Comparison of ENCODE assay signal across 8 mouse cellular contexts in the genomic region with DNA sequence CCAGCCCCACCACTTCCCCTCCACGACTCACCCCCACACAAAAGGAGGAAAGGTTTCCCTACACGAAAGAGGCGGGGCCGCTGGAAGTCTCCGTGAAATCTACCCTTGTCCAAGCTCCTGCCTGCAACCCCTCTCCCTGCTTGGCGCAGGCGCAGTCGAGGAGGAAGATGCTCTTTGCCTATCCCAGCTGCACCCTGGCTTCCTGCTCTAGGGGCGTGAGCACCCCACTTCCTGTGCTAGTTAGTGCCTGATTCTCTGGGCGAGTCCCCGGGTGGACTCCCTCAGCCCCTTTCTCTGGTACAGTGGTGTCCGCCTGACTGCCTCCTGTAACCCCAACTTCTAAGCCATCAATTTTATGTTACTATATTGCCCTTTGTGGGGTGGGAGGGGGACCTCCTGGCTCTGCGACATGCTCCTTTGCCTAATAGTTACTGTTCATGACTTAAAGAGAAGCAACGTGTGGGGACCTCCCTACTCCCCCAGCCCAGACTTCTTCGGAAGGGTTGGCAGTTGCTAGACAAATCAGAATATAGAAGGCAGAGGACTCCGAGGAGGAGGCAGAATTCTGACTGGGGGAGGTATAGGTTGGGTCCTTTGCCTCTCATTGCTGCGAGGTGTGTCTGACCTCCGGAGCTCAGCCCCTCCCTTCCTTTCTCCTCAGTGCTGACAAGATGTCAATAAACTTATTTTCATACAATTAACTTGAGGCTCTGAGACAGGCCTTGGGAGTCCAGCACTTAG. TPM values are rescaled to one million over a fixed set of nuclear protein-coding genes. Genes with fewer than 3 reads are reported as not detected.
DNase-seq lines count a peak whose midpoint lies in the region; ATAC-seq lines count a peak whose summit lies in the region.

No protein-coding gene starts in this region.

- intact Hi-C loops in left cerebral cortex, postnatal 10 days (cut with DNase I): no loop called here
- intact Hi-C loops in left cerebral cortex, postnatal 36 days (cut with DNase I): loop anchor here (5.0 kb wide), 1 partner anchor 109 kb away; no protein-coding TSS in a partner anchor

- H3K4me2 ChIP-seq in heart, embryonic 13.5 days: peak overlapping the region; percentile 98
- peak overlapping the region; percentile 64 for H3K4me2 ChIP-seq in kidney, embryonic 15.5 days

- no peak for ATAC-seq in heart, embryonic 13.5 days (ENCODE audit: extremely low read depth, insufficient number of reproducible peaks, low FRiP score, low TSS enrichment)
- 0 out of 2 replicates have a peak, but pooled peaks have one; percentile 10 for ATAC-seq in kidney, embryonic 15.5 days (replicated peaks; ENCODE audit: low FRiP score)

- H3K9me3 ChIP-seq in heart, embryonic 13.5 days: no peaks in the 10 kb centered on the region
- no peaks in the 10 kb centered on the region for H3K9me3 ChIP-seq in kidney, embryonic 15.5 days (replicated peaks)

- H3K4me1 ChIP-seq in heart, embryonic 13.5 days: peaks cover 55% of the 10 kb centered on the region
- H3K4me1 ChIP-seq in kidney, embryonic 15.5 days: peaks cover 53% of the 10 kb centered on the region

- H3K9ac ChIP-seq in heart, embryonic 13.5 days: peak overlapping the region; percentile 85
- peak overlapping the region; percentile 42 for H3K9ac ChIP-seq in kidney, embryonic 15.5 days

- H3K4me3 ChIP-seq in heart, embryonic 13.5 days: peak overlapping the region; percentile 54
- peak overlapping the region; percentile 43 for H3K4me3 ChIP-seq in kidney, embryonic 15.5 days (replicated peaks)

- 27% methylated on average over 18 of the region's 18 CpGs for WGBS in heart, embryonic 13.5 days
- WGBS in kidney, embryonic 15.5 days: 26% methylated on average over 17 of the region's 18 CpGs

- no peaks in the 10 kb centered on the region for H3K27me3 ChIP-seq in heart, embryonic 13.5 days (replicated peaks)
- no peaks in the 10 kb centered on the region for H3K27me3 ChIP-seq in kidney, embryonic 15.5 days

- peaks cover 28% of the 10 kb centered on the region for H3K36me3 ChIP-seq in heart, embryonic 13.5 days
- peaks cover 27% of the 10 kb centered on the region for H3K36me3 ChIP-seq in kidney, embryonic 15.5 days

- peak overlapping the region; percentile 78 for H3K27ac ChIP-seq in heart, embryonic 13.5 days (replicated peaks)
- peak overlapping the region; percentile 74 for H3K27ac ChIP-seq in kidney, embryonic 15.5 days

- DNase-seq in left cerebral cortex, postnatal 10 days (ENCODE audit: extremely low spot score in 1 of 2, low spot score in 2 of 2): peak; percentile 35 to 86
- DNase-seq in left cerebral cortex, postnatal 36 days (ENCODE audit: low spot score in 2 of 2): no peak
- peak; percentile 63 for DNase-seq in embryo, embryonic 9.5 days (ENCODE audit: extremely low spot score)
- peak; percentile 80 for DNase-seq in lung, postnatal 25 days (ENCODE audit: low spot score)
- DNase-seq in spleen, postnatal 10 days (ENCODE audit: low spot score in 2 of 2): peak; percentile 64 to 87
- no peak for DNase-seq in left cerebral cortex, adult 9 months (ENCODE audit: low spot score in 2 of 2)

RNA-seq across cellular contexts. Expression of a gene that starts 2.6 kb away (rescaled TPM):
- 10 to 100 TPM; 44.8 to 46.1 TPM for total RNA-seq in left cerebral cortex, postnatal 10 days (2021)
- 10 to 100 TPM; 46.3 to 53.5 TPM for total RNA-seq in left cerebral cortex, postnatal 36 days (2021)
- 12.4 and 12.7 TPM in 2 replicates for polyA plus RNA-seq in heart, embryonic 13.5 days (2015; fragmentation: Nextera tagmentation; extraction: Ambion mirVana)
- 21.4 and 24.1 TPM in 2 replicates for polyA plus RNA-seq in kidney, embryonic 15.5 days (2015; fragmentation: Nextera tagmentation; extraction: Ambion mirVana)

RNA-seq across cellular contexts. Expression of a gene that starts 10.2 kb away (rescaled TPM):
- 10 to 100 TPM; 30.8 to 31.7 TPM for total RNA-seq in left cerebral cortex, postnatal 10 days (2021)
- total RNA-seq in left cerebral cortex, postnatal 36 days (2021): 10 to 100 TPM; 53.5 to 55.3 TPM
- 1.8 and 1.9 TPM in 2 replicates for polyA plus RNA-seq in heart, embryonic 13.5 days (2015; fragmentation: Nextera tagmentation; extraction: Ambion mirVana)
- 3.5 and 3.9 TPM in 2 replicates for polyA plus RNA-seq in kidney, embryonic 15.5 days (2015; fragmentation: Nextera tagmentation; extraction: Ambion mirVana)

RNA-seq across cellular contexts. Expression of a gene that starts 14.0 kb away (rescaled TPM):
- total RNA-seq in left cerebral cortex, postnatal 10 days (2021): under 1 TPM; 0.71 to 0.95 TPM
- total RNA-seq in left cerebral cortex, postnatal 36 days (2021): 1 to 10 TPM in 1 of 2 experiments, under 1 TPM in 1; 0.47 to 1.3 TPM
- not detected in 2 replicates for polyA plus RNA-seq in heart, embryonic 13.5 days (2015; fragmentation: Nextera tagmentation; extraction: Ambion mirVana)
- not detected in 2 replicates for polyA plus RNA-seq in kidney, embryonic 15.5 days (2015; fragmentation: Nextera tagmentation; extraction: Ambion mirVana)

RNA-seq across cellular contexts. Expression of a gene that starts 22.1 kb away (rescaled TPM):
- total RNA-seq in left cerebral cortex, postnatal 10 days (2021): not detected
- total RNA-seq in left cerebral cortex, postnatal 36 days (2021): not detected
- polyA plus RNA-seq in heart, embryonic 13.5 days (2015; fragmentation: Nextera tagmentation; extraction: Ambion mirVana): 0.25 and 1.2 TPM in 2 replicates
- 1.2 and 1.3 TPM in 2 replicates for polyA plus RNA-seq in kidney, embryonic 15.5 days (2015; fragmentation: Nextera tagmentation; extraction: Ambion mirVana)

RNA-seq across cellular contexts. Expression of a gene that starts 22.9 kb away (rescaled TPM):
- total RNA-seq in left cerebral cortex, postnatal 10 days (2021): 10 to 100 TPM; 85.6 to 87.6 TPM
- total RNA-seq in left cerebral cortex, postnatal 36 days (2021): 100 to 1,000 TPM; 126 to 129 TPM
- polyA plus RNA-seq in heart, embryonic 13.5 days (2015; fragmentation: Nextera tagmentation; extraction: Ambion mirVana): 24.8 TPM in 2 replicates
- polyA plus RNA-seq in kidney, embryonic 15.5 days (2015; fragmentation: Nextera tagmentation; extraction: Ambion mirVana): 34.3 and 38.4 TPM in 2 replicates

Comparison
In these comparisons a context has a peak if more than half of its experiments do, and no peak if none do; other contexts are left out.
1. DNase-seq: peak in left cerebral cortex, postnatal 10 days (2 of 2), embryo, embryonic 9.5 days (single experiment), lung, postnatal 25 days (single experiment) and spleen, postnatal 10 days (2 of 2); none in left cerebral cortex, postnatal 36 days (0 of 2) and left cerebral cortex, adult 9 months (0 of 2).